Mouse (Mus musculus) lung, adult 2 months (tissue): ENCODE data around the gene Olfr1411.

Source experiments
- CTCF ChIP-seq: fragments of 200-500 bp; IDR thresholded peaks from 2 replicates; pipeline ENCODE4 v1.5.1; 2011; ENCODE audit warnings: mild to moderate bottlenecking, low read length, control low read depth; ENCODE audit not compliant: insufficient read depth
- POLR2A ChIP-seq: fragments of 200-500 bp; IDR thresholded peaks from 2 replicates; pipeline ENCODE4 v1.6.1; 2011; ENCODE audit warnings: low read depth, mild to moderate bottlenecking, control low read depth, low read length, borderline replicate concordance; ENCODE audit errors: extremely low read depth

DNA sequence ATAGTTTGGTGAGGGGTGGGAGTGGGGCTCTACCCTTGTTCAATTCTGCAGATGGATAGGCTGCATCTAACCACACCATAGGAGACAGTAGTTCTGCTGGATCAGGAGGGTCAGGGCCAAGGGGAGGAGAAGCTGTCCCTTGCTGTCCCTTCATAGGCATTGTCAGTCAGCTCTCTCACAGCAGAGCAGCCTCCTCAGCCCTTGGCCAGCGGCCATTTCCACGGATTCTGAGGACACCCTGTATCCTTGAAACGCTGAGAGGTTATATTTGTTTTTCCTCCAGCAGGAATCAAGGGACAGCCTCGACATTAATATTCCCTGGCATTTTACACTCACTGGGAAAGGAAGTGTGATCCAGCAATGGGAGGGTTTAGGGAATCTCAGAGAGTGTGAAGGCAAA is 24.1 kb downstream of the Olfr1411 start:
- TF ChIP-seq CTCF = no peak
- TF ChIP-seq POLR2A = no peak
